Mouse (Mus musculus) limb, embryonic 14.5 days (tissue): ENCODE data around the gene Atp5g2. TPM values are rescaled to one million over a fixed set of nuclear protein-coding genes. Genes with fewer than 3 reads are reported as not detected.

Source experiments
- ATAC-seq: fragments of 200-750 bp; cut with Nextera tagmentation; 2 replicates; pipeline ENCODE4 v1.8.0; 2017; ENCODE audit warnings: low read depth, moderate number of reproducible peaks, moderate TSS enrichment; ENCODE audit not compliant: low FRiP score
- DNase-seq: peaks from one replicate; pipeline ENCODE4 v3.0.0-alpha.2; 2015; ENCODE audit warnings: low spot score
- H3K27ac ChIP-seq: fragments of 300-500 bp; sonication (generic); replicated peaks from 2 replicates; pipeline ENCODE4 v1.5.1; 2014; ENCODE audit warnings: low read depth, mild to moderate bottlenecking, low read length, moderate library complexity, mixed read lengths
- H3K27me3 ChIP-seq: fragments of 300-500 bp; sonication (generic); 2 replicates; pipeline ENCODE4 v1.6.1; 2014; ENCODE audit warnings: low read length, mixed read lengths; ENCODE audit not compliant: control insufficient read depth, insufficient read depth
- H3K36me3 ChIP-seq: fragments of 300-500 bp; sonication (generic); 2 replicates; pipeline ENCODE4 v1.6.1; 2014; ENCODE audit warnings: mild to moderate bottlenecking, low read length, moderate library complexity, mixed read lengths; ENCODE audit not compliant: control insufficient read depth, insufficient read depth
- H3K4me1 ChIP-seq: fragments of 300-500 bp; sonication (generic); 2 replicates; pipeline ENCODE4 v1.6.1; 2014; ENCODE audit warnings: antibody characterized with exemption, low read length, mixed read lengths; ENCODE audit not compliant: control insufficient read depth, insufficient read depth
- H3K4me2 ChIP-seq: fragments of 300-500 bp; sonication (generic); replicated peaks from 2 replicates; pipeline ENCODE4 v1.6.1; 2014; ENCODE audit warnings: low read depth, mild to moderate bottlenecking, low read length, moderate library complexity; ENCODE audit not compliant: severe bottlenecking
- H3K4me3 ChIP-seq: fragments of 300-500 bp; sonication (generic); replicated peaks from 2 replicates; pipeline ENCODE4 v1.5.1; 2014; ENCODE audit warnings: low read length
- H3K9ac ChIP-seq: fragments of 300-500 bp; sonication (generic); 2 replicates; pipeline ENCODE4 v1.6.1; 2014; ENCODE audit warnings: mild to moderate bottlenecking, low read depth, low read length, moderate library complexity; ENCODE audit not compliant: severe bottlenecking
- H3K9me3 ChIP-seq: fragments of 300-500 bp; sonication (generic); 2 replicates; pipeline ENCODE4 v1.6.1; 2016; ENCODE audit warnings: low read length; ENCODE audit not compliant: control insufficient read depth
- POLR2A ChIP-seq: fragments of 200-500 bp; IDR thresholded peaks from 2 replicates; pipeline ENCODE4 v1.8.0; 2012; ENCODE audit warnings: inconsistent platforms, mild to moderate bottlenecking, moderate library complexity, borderline replicate concordance; ENCODE audit not compliant: insufficient read depth, insufficient read length; ENCODE audit errors: extremely low read depth
- WGBS: fragments of 180-500 bp; shearing (Covaris S2); extraction: QIAGEN DNeasy Blood & Tissue Kit; methylation state at CpG from one replicate; pipeline ENCODE4 v1.1.7; 2014; 5-methylcytosine and 5-hydroxymethylcytosine counted together
- polyA plus RNA-seq, 2 experiments: library from polyadenylated mRNA; depleted of rRNA in 1 of 2; stranded (reverse) in 1 of 2; unstranded in 1 of 2; fragments of >200 nt; fragmentation: Nextera tagmentation in 1 of 2; extraction: Ambion mirVana in 1 of 2; gene quantifications; 2 replicates each; pipeline versions ENCODE4 v1.2.1 to v1.2.3; 2012 to 2014

The Atp5g2 gene
- polyA plus RNA-seq (2012; rRNA removed) (635 and 699 TPM in 2 replicates), polyA plus RNA-seq (2014; fragmentation: Nextera tagmentation; extraction: Ambion mirVana) (73.6 and 78.4 TPM in 2 replicates)

- peak within 1 kb of the TSS; percentile 100 for H3K27ac ChIP-seq
- H3K4me3 ChIP-seq, result peak within 1 kb of the TSS; percentile 78
- H3K4me1 ChIP-seq, result peaks cover 28% of the 10 kb centered on the region
- H3K36me3 ChIP-seq, result peaks cover 13% of the 10 kb centered on the region
- peak; percentile 3; the same call in 1 of the 2 replicates for ATAC-seq
- no peaks in the 10 kb centered on the region for H3K27me3 ChIP-seq
- H3K9me3 ChIP-seq, result no peaks in the 10 kb centered on the region
- no peak for TF ChIP-seq POLR2A
- peak within 1 kb of the TSS; percentile 89 for H3K4me2 ChIP-seq
- H3K9ac ChIP-seq, result peak within 1 kb of the TSS; percentile 90
- DNase-seq, result peak; percentile 67
- under 1% methylated on average over 37 of the region's 37 CpGs for WGBS
Measured at GRCm38 (mm10) chr15:102672215-102673071, at the start of gene Atp5g2. TSS of gene Atp5g2 (minus strand) at chr15:102672352.

- Histone ChIP-seq H3K27ac (peak overlapping the region; percentile 11), H3K36me3 (peaks cover 25% of the 10 kb centered on the region), H3K4me2 (peak overlapping the region; percentile 54), H3K4me3 (peak overlapping the region; percentile 63), H3K9me3 (no peaks in the 10 kb centered on the region), H3K4me1 (peaks cover 14% of the 10 kb centered on the region), H3K27me3 (no peaks in the 10 kb centered on the region), H3K9ac (peak overlapping the region; percentile 65)
- peak; percentile 5; the same call in 1 of the 2 replicates for ATAC-seq
- no peak for DNase-seq
- WGBS, result 16% methylated on average over 14 of the region's 14 CpGs
- TF ChIP-seq POLR2A, result no peak
Measured at GRCm38 (mm10) chr15:102721016-102721898, 49.1 kb upstream of the Atp5g2 start.

GRCm38 (mm10) chr15:102716132-102716531, 44.0 kb upstream of the Atp5g2 start:
- Histone ChIP-seq H3K36me3 (peaks cover 69% of the 10 kb centered on the region), H3K4me3 (no peak overlapping the region), H3K27me3 (no peaks in the 10 kb centered on the region), H3K9me3 (no peaks in the 10 kb centered on the region), H3K27ac (no peak overlapping the region), H3K4me2 (0 out of 2 replicates have a peak overlapping the region, but pooled peaks have one; percentile 3), H3K4me1 (peaks cover 7% of the 10 kb centered on the region), H3K9ac (no peak overlapping the region)
- DNase-seq (no peak), ATAC-seq (0 out of 2 replicates have a peak, but pooled peaks have one; percentile 62)
- WGBS, result 56% methylated on average over 12 of the region's 12 CpGs
- TF ChIP-seq POLR2A, result no peak

- H3K9ac ChIP-seq, result no peak overlapping the region
- no peak for TF ChIP-seq POLR2A
- ATAC-seq, result no peak
Measured at GRCm38 (mm10) chr15:102707736-102708269, 35.7 kb upstream of the Atp5g2 start.

GRCm38 (mm10) chr15:102705923-102706503, 33.9 kb upstream of the Atp5g2 start:
- no peak for ATAC-seq
- WGBS, result 70% methylated on average over 7 of the region's 7 CpGs
- Histone ChIP-seq H3K27ac (no peak overlapping the region), H3K4me1 (peaks cover 8% of the 10 kb centered on the region), H3K27me3 (no peaks in the 10 kb centered on the region), H3K4me3 (no peak overlapping the region), H3K36me3 (peaks cover 44% of the 10 kb centered on the region), H3K4me2 (no peak overlapping the region), H3K9ac (no peak overlapping the region), H3K9me3 (no peaks in the 10 kb centered on the region)
- no peak for TF ChIP-seq POLR2A
- no peak for DNase-seq

More at GRCm38 (mm10) chr15:102707736-102708269, 35.7 kb upstream of the Atp5g2 start:
- H3K27ac ChIP-seq, result no peak overlapping the region
- H3K27me3 ChIP-seq, result no peaks in the 10 kb centered on the region
- no peak overlapping the region for H3K4me2 ChIP-seq
- DNase-seq, result no peak
- 67% methylated on average over 6 of the region's 6 CpGs for WGBS
- no peaks in the 10 kb centered on the region for H3K9me3 ChIP-seq
- H3K36me3 ChIP-seq, result peaks cover 59% of the 10 kb centered on the region
- no peak overlapping the region for H3K4me3 ChIP-seq
- H3K4me1 ChIP-seq, result peaks cover 8% of the 10 kb centered on the region
